Mouse (Mus musculus) c-Kit-positive CD71-negative TER-119-negative erythroid progenitor cells, embryonic 14.5 days (primary cell): Measurements from ENCODE around the gene Gm10696.
"Not testable (repeated sequence)": the region's sequence is repeated elsewhere in the genome, so short reads cannot be mapped to it uniquely, and the experiment has no call there.

Experiments
- DNase-seq: peaks from one replicate; pipeline ENCODE4 v3.0.0-alpha.2; 2013; ENCODE audit warnings: low read depth

Gene Gm10696

GRCm38 (mm10) chr3:94178093-94178492 lies at the start of gene Gm10696:
Gene Gm10696, minus strand, starts transcription at chr3:94178193.
- not testable (repeated sequence) for DNase-seq

- DNase-seq = not testable (repeated sequence)
Measured at GRCm38 (mm10) chr3:94196414-94196813, 18.4 kb upstream of the Gm10696 start, which contains the start of gene Gm5286. Gene Gm5286, plus strand, starts transcription at chr3:94196714.

GRCm38 (mm10) chr3:94167351-94167750 lies 10.6 kb downstream of the Gm10696 start:
- not testable (repeated sequence) for DNase-seq
